Mouse (Mus musculus) lung, embryonic 14.5 days (tissue): ENCODE data around the gene Tex2. TPM values are rescaled to one million over a fixed set of nuclear protein-coding genes. Genes with fewer than 3 reads are reported as not detected.

Experiments used
- ATAC-seq: fragments of 200-750 bp; cut with Nextera tagmentation; 2 replicates; pipeline ENCODE4 v1.8.0; 2017; ENCODE audit warnings: mild to moderate bottlenecking, moderate TSS enrichment, moderate library complexity; ENCODE audit not compliant: insufficient read depth
- DNase-seq: peaks from one replicate; pipeline ENCODE4 v3.0.0-alpha.2; 2015
- H3K27ac ChIP-seq: fragments of 300-500 bp; sonication (generic); 2 replicates; pipeline ENCODE4 v1.5.1; 2014; ENCODE audit warnings: low read depth, mild to moderate bottlenecking, moderate library complexity
- H3K27me3 ChIP-seq: fragments of 300-500 bp; sonication (generic); 2 replicates; pipeline ENCODE4 v1.6.1; 2014; ENCODE audit warnings: low read length, control low read depth; ENCODE audit not compliant: insufficient read depth
- H3K36me3 ChIP-seq: fragments of 300-500 bp; sonication (generic); 2 replicates; pipeline ENCODE4 v1.6.1; 2014; ENCODE audit warnings: control low read depth; ENCODE audit not compliant: insufficient read depth
- H3K4me1 ChIP-seq: fragments of 300-500 bp; sonication (generic); 2 replicates; pipeline ENCODE4 v1.6.1; 2014; ENCODE audit warnings: antibody characterized with exemption, control low read depth; ENCODE audit not compliant: insufficient read depth
- H3K4me2 ChIP-seq: fragments of 300-500 bp; sonication (generic); 2 replicates; pipeline ENCODE4 v1.6.1; 2014; ENCODE audit warnings: mild to moderate bottlenecking
- H3K4me3 ChIP-seq: fragments of 300-500 bp; sonication (generic); 2 replicates; pipeline ENCODE4 v1.5.1; 2014; ENCODE audit warnings: low read depth, low read length
- H3K9ac ChIP-seq: fragments of 300-500 bp; sonication (generic); 2 replicates; pipeline ENCODE4 v1.6.1; 2014
- H3K9me3 ChIP-seq: fragments of 300-500 bp; sonication (generic); 2 replicates; pipeline ENCODE4 v1.6.1; 2016; ENCODE audit warnings: low read depth, low read length, control low read depth
- CTCF ChIP-seq: IDR thresholded peaks from 2 replicates; pipeline ENCODE4 v1.5.1; 2016; ENCODE audit warnings: antibody characterized with exemption, low read depth
- WGBS: fragments of 180-500 bp; shearing (Covaris S2); extraction: QIAGEN DNeasy Blood & Tissue Kit; methylation state at CpG from one replicate; pipeline ENCODE4 v1.1.7; 2014; 5-methylcytosine and 5-hydroxymethylcytosine counted together
- polyA plus RNA-seq: library from polyadenylated mRNA; unstranded; fragments of >200 nt; fragmentation: Nextera tagmentation; extraction: Ambion mirVana; gene quantifications from 2 replicates; pipeline ENCODE4 v1.2.1, GENCODE M21; 2014

The Tex2 gene
- polyA plus RNA-seq, 1 experiment from 2014 or later = 10.9 TPM

DNA sequence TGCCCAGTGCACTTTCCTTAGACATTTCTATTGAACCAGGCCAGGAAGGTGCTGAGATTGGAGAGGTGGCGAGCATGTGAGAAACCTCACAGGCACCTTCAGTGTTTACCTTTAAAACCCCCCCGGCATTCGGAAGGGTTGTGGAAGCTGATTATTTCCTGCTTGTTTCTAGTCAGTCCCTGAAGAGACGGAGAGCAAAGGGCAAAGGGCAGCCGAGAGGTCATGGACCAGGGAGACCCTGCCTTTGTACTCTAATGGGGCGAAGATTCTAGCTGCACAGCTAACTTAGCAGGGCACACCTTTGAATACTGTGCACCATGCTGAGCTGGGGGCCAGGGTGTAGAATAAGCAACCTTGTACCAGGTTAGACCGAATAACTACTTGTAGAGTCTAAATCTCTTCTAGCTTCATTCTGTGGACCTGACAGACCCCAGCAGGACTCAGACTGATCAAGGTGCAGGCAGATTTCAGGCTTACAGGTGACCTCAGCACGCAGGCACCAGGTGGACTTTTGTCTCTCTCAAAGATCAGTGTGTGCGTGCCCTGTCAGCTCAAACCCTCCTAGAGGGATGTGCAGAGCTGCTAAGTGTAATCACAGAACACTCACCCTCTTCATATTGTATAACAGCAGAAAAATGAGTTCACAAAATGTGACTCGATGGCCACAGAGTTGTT lies 85.9 kb downstream of the Tex2 start:
- Histone ChIP-seq H3K36me3 (peaks cover 12% of the 10 kb centered on the region; the same call in 1 of the 2 replicates), H3K27ac (no peak overlapping the region), H3K4me2 (no peak overlapping the region), H3K9me3 (no peaks in the 10 kb centered on the region), H3K4me3 (no peak overlapping the region), H3K9ac (no peak overlapping the region), H3K27me3 (no peaks in the 10 kb centered on the region), H3K4me1 (no peaks in the 10 kb centered on the region)
- no peak for TF ChIP-seq CTCF
- 45% methylated on average over 10 of the region's 10 CpGs for WGBS
- DNase-seq = no peak
- no peak for ATAC-seq

DNA sequence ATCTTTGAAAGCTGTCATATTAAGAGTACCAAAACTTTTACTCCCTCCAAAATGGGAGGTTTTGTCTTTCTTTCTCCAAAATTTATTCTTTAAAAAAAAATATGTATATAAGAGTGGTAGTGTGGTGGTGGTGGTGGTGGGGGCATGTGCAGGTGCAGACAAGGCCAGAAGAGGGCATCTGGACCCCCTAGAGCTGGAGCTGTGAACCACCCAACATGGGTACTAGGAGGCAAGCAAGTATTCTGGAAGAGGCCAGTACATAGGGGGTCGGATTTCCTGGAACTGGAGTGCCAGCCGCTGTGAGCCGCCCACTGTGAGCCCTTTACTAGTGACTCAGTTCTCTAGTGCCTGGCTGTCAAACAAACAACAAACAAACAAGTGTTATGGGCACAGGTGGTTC lies 90.7 kb downstream of the Tex2 start:
- ATAC-seq = no peak
- Histone ChIP-seq H3K4me1 (peaks cover 5% of the 10 kb centered on the region; the same call in 1 of the 2 replicates), H3K4me2 (no peak overlapping the region), H3K27ac (no peak overlapping the region), H3K9me3 (no peaks in the 10 kb centered on the region), H3K9ac (no peak overlapping the region), H3K36me3 (0 out of 2 replicates have a peak, but pooled peaks cover 8% of the 10 kb centered on the region), H3K4me3 (no peak overlapping the region), H3K27me3 (no peaks in the 10 kb centered on the region)
- 0 out of 2 replicates have a peak, but pooled peaks have one; percentile 11 for TF ChIP-seq CTCF
- 58% methylated on average over 3 of the region's 3 CpGs for WGBS
- no peak for DNase-seq

DNA sequence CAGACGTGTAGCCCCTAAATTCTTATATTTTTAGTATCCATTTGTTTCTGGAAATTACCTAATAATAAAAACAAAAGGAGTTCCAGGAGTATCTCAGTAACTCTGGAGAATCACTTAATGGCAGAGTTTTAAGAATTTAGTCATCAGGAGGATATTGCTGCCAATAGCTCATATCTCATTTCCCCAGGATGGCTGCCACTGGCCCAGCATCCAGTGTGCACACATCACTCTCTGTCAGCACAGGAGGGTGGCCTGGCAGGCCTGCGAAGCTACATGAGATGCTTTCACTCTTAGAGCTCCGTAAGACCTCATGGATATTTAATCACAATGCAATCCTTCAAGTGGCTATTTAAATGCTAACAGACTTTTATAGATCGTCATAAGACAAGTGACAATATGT lies 91.6 kb downstream of the Tex2 start:
- TF ChIP-seq CTCF = no peak
- H3K27me3 ChIP-seq = no peaks in the 10 kb centered on the region
- 0 out of 2 replicates have a peak, but pooled peaks cover 8% of the 10 kb centered on the region for H3K36me3 ChIP-seq
- H3K4me1 ChIP-seq = peaks cover 5% of the 10 kb centered on the region; the same call in 1 of the 2 replicates
- 40% methylated on average over 4 of the region's 4 CpGs for WGBS
- no peak overlapping the region for H3K4me3 ChIP-seq
- H3K9me3 ChIP-seq = no peaks in the 10 kb centered on the region
- H3K4me2 ChIP-seq = no peak overlapping the region
- no peak overlapping the region for H3K27ac ChIP-seq
- DNase-seq = no peak
- no peak overlapping the region for H3K9ac ChIP-seq
- no peak for ATAC-seq

DNA sequence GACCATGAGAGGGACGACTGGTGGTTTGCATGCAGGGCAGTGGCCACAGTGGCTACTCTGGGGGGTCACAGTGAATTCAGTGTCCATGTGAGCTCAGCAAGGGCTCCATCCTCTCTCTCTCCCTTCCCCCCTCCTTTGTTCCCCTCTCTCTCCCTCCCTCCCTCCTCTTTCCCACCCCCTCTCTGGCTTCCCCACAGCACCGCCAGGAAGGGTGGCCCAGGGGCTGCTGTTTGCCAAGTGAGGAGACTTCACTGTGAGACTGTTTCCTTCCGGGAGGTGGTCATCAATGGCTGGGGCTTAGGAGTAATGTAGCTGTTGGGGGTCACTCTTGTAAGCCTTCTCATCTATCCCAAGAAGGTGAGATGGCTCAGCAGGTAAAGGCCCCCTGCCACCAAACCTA lies 92.8 kb downstream of the Tex2 start:
- H3K9ac ChIP-seq = no peak overlapping the region
- no peak for DNase-seq

DNA sequence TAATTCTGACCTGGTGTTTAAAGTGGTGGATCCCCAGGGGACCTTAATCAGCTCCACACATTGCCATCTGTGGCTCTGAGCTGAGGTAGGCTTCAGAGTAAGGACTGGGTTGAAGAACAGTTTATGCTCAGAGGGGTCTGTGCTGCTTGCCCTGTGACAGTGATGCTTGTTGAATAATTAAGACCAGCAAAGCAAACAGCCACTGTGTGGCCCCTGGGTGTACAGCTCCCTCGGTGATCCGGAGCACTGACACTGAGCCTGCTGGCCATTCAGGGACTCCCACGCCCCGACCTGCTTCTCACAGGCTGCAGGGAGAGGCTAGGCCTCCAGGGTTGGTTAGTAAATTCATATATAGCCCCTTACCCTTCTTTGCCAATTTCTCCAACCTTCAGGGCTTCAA lies 93.7 kb downstream of the Tex2 start:
- H3K4me3 ChIP-seq = no peak overlapping the region
- WGBS = 61% methylated on average over 4 of the region's 4 CpGs
- H3K9me3 ChIP-seq = no peaks in the 10 kb centered on the region
- no peaks in the 10 kb centered on the region for H3K27me3 ChIP-seq
- no peak for DNase-seq
- TF ChIP-seq CTCF = no peak
- no peak overlapping the region for H3K4me2 ChIP-seq
- ATAC-seq = no peak
- H3K9ac ChIP-seq = no peak overlapping the region
- no peak overlapping the region for H3K27ac ChIP-seq
- H3K36me3 ChIP-seq = 0 out of 2 replicates have a peak, but pooled peaks cover 4% of the 10 kb centered on the region
- H3K4me1 ChIP-seq = peaks cover 8% of the 10 kb centered on the region; the same call in 1 of the 2 replicates

More for the DNA sequence above, 92.8 kb downstream of the Tex2 start:
- Histone ChIP-seq H3K4me2 (no peak overlapping the region), H3K36me3 (0 out of 2 replicates have a peak, but pooled peaks cover 8% of the 10 kb centered on the region), H3K27ac (no peak overlapping the region), H3K27me3 (no peaks in the 10 kb centered on the region), H3K4me3 (no peak overlapping the region), H3K9me3 (no peaks in the 10 kb centered on the region), H3K4me1 (peaks cover 5% of the 10 kb centered on the region; the same call in 1 of the 2 replicates)
- ATAC-seq = no peak
- TF ChIP-seq CTCF = no peak
- 23% methylated on average over 3 of the region's 3 CpGs for WGBS

DNA sequence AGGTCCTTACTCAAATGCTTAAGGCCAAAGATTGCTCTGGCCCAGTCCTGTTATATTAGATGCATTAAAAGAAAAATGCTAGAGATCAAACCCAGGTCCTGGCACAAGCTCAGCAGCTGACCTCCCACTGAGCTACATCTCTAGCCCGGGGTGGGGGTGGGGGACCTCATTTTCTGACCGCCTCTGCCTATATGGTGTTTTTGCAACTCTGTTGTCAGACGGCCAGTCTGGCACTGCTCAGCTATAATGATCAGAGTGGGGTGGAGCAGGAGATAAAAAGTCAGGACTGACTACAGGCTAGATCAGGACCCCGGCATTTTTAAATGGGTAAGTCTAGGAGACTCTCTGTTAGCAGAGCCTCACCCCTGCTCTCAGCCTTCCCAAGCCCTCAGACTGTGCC lies 94.8 kb downstream of the Tex2 start:
- 0 out of 2 replicates have a peak, but pooled peaks cover 4% of the 10 kb centered on the region for H3K36me3 ChIP-seq
- H3K4me2 ChIP-seq = no peak overlapping the region
- whole genome bisulfite sequencing = 26% methylated on average over 4 of the region's 4 CpGs
- H3K9ac ChIP-seq = no peak overlapping the region
- peaks cover 10% of the 10 kb centered on the region for H3K4me1 ChIP-seq
- DNase-seq (peak; percentile 67), ATAC-seq (no peak)
- no peak for TF ChIP-seq CTCF
- no peaks in the 10 kb centered on the region for H3K27me3 ChIP-seq
- 0 out of 2 replicates have a peak overlapping the region, but pooled peaks have one; percentile 24 for H3K27ac ChIP-seq
- H3K9me3 ChIP-seq = no peaks in the 10 kb centered on the region
- no peak overlapping the region for H3K4me3 ChIP-seq

DNA sequence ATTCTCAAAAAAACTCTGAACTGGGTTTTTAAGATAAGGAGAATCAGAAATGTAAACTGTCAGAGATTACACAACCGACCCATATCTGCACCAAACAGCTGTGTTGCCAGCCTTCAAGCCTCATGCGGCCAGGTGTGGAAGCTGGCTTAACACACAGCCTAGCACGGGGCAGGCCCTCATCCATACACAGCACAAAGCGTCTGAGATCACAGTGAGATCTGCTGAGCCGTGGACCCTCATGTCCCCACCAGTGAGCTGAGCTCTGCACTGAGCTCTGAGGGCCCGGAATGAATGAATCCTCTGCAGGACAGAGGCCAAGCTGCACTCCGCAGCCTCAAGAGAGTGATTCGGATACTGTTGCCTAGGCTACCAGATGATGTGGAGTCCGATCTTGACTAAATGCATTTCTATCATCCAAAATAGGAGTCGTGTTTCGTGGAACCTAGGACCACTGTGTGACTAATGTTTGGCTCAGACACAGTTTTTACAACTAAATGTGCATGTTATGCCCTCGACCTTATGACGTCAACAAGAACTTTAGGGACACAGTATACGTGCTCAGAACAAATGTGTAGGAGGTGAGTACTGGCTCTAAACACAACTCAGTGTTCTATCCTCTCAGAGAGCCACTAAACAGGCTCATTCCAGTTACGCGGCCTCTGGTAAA lies 98.0 kb downstream of the Tex2 start:
- DNase-seq = no peak
- WGBS = 48% methylated on average over 16 of the region's 16 CpGs
- H3K27ac ChIP-seq = no peak overlapping the region

More for the DNA sequence above, 98.0 kb downstream of the Tex2 start:
- Histone ChIP-seq H3K9me3 (no peaks in the 10 kb centered on the region), H3K27me3 (no peaks in the 10 kb centered on the region), H3K9ac (peak overlapping the region; percentile 11; the same call in 1 of the 2 replicates), H3K4me2 (no peak overlapping the region), H3K4me1 (peaks cover 10% of the 10 kb centered on the region), H3K36me3 (peaks cover 11% of the 10 kb centered on the region; the same call in 1 of the 2 replicates), H3K4me3 (no peak overlapping the region)
- no peak for TF ChIP-seq CTCF
- ATAC-seq = peak; percentile 38; the same call in 1 of the 2 replicates
